Mouse (Mus musculus) inflammation-experienced regulatory T-cells, adult 6 months (primary cell): ENCODE data around the gene Tmtc1. TPM values are rescaled to one million over a fixed set of nuclear protein-coding genes. Genes with fewer than 3 reads are reported as not detected.

Experiments
- ATAC-seq: one replicate; pipeline ENCODE4 v1.8.0; 2017
- polyA plus RNA-seq, 3 experiments: library from polyadenylated mRNA; unstranded; fragments of 100-300 nt; shearing (Covaris generic); gene quantifications; one replicate each; pipeline ENCODE4 v1.2.1; 2017

The Tmtc1 gene
- polyA plus RNA-seq, 3 experiments from 2014 or later: 0.04 to 0.07 TPM; not detected in 1

- ATAC-seq: no peak
These were observed 23.8 kb downstream of the Tmtc1 start for GRCm38 (mm10) chr6:148420387-148420786.

GRCm38 (mm10) chr6:148416597-148416996 is 27.6 kb downstream of the Tmtc1 start:
- no peak for ATAC-seq

GRCm38 (mm10) chr6:148413638-148414037 is 30.6 kb downstream of the Tmtc1 start:
- ATAC-seq: no peak

- no peak for ATAC-seq
These were observed 37.2 kb downstream of the Tmtc1 start for GRCm38 (mm10) chr6:148406792-148407490.

- no peak for ATAC-seq
These were observed 38.6 kb downstream of the Tmtc1 start for GRCm38 (mm10) chr6:148405599-148405998.

GRCm38 (mm10) chr6:148404500-148404899 is 39.7 kb downstream of the Tmtc1 start:
- ATAC-seq: no peak

GRCm38 (mm10) chr6:148403761-148404160 is 40.4 kb downstream of the Tmtc1 start:
- ATAC-seq: no peak

- ATAC-seq: no peak
These were observed 43.2 kb downstream of the Tmtc1 start for GRCm38 (mm10) chr6:148401031-148401430.

- ATAC-seq: no peak
These were observed 44.6 kb downstream of the Tmtc1 start for GRCm38 (mm10) chr6:148399541-148399940.

- ATAC-seq: no peak
These were observed 45.3 kb downstream of the Tmtc1 start for GRCm38 (mm10) chr6:148398888-148399287.

- no peak for ATAC-seq
These were observed 46.9 kb downstream of the Tmtc1 start for GRCm38 (mm10) chr6:148397270-148397669.

GRCm38 (mm10) chr6:148395272-148395671 is 48.9 kb downstream of the Tmtc1 start:
- ATAC-seq: no peak

- ATAC-seq: no peak
These were observed 49.9 kb downstream of the Tmtc1 start for GRCm38 (mm10) chr6:148394294-148394693.

- ATAC-seq: no peak
These were observed 52.0 kb downstream of the Tmtc1 start for GRCm38 (mm10) chr6:148392147-148392546.

GRCm38 (mm10) chr6:148391286-148391685 is 52.9 kb downstream of the Tmtc1 start:
- no peak for ATAC-seq

GRCm38 (mm10) chr6:148390630-148391276 is 53.4 kb downstream of the Tmtc1 start:
- no peak for ATAC-seq

- ATAC-seq: no peak
These were observed 56.2 kb downstream of the Tmtc1 start for GRCm38 (mm10) chr6:148387990-148388389.

GRCm38 (mm10) chr6:148384111-148384895 is 59.9 kb downstream of the Tmtc1 start:
- no peak for ATAC-seq

GRCm38 (mm10) chr6:148381163-148381782 is 62.9 kb downstream of the Tmtc1 start:
- no peak for ATAC-seq

GRCm38 (mm10) chr6:148375618-148376209 is 68.5 kb downstream of the Tmtc1 start:
- ATAC-seq: no peak

- ATAC-seq: no peak
These were observed 69.2 kb downstream of the Tmtc1 start for GRCm38 (mm10) chr6:148375015-148375414.

- ATAC-seq: no peak
These were observed 70.7 kb downstream of the Tmtc1 start for GRCm38 (mm10) chr6:148373444-148373843.

- ATAC-seq: no peak
These were observed 73.0 kb downstream of the Tmtc1 start for GRCm38 (mm10) chr6:148371223-148371622.
